Mouse (Mus musculus): ENCODE measurements around the gene Slc25a10. TPM values are rescaled to one million over a fixed set of nuclear protein-coding genes. Genes with fewer than 3 reads are reported as not detected.
"Not testable (repeated sequence)": the region's sequence is repeated elsewhere in the genome, so short reads cannot be mapped to it uniquely, and the experiment has no call there.

Gene Slc25a10
- polyA plus RNA-seq, 1 experiment: 40.6 TPM

DNA sequence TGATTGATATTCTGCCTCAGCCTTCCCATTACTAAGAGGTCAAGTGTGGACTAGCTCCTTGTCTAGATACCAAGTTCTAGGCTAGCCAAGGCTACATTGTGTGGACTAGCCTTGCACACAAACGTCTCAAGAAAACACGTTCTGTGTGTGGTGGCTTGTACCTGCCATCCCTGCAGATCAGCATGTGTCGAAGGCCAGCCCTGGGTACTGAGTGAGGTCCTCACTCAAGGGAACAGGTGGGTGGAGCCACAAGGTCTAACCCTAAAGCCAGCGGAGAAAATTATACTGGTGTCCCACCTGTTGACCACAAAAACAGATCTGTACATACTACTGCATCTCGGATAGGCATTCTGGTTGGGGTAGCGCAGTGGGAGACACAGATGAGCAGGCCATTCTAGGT lies 8.3 kb downstream of the Slc25a10 start:
- no peak for TF ChIP-seq POLR2A (IDR thresholded peaks at IDR 0.05; ENCODE audit: borderline replicate concordance, extremely low read depth, insufficient read depth, insufficient read length, poor library complexity, severe bottlenecking)
- DNase-seq (ENCODE audit: low read depth): no peak

DNA sequence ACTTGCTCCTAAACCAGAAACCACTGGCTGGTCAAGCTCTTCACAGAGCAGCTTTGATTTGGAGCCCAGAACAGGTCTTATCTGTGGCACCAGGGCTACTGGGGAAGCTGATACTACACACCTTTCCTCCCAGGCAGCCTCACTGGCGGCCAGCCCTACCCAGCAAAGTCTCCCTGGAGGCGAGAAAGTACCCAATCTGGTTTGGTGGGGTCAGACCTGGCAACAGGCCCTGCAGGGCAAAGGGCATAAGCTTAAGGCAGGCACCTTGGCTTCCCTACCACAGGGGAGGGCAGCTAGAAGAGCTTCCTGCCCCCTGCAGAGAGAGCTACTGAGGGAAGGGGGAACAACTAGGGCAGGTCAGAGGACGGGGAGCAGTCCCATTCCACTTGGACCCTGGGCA lies 8.7 kb downstream of the Slc25a10 start:
- TF ChIP-seq CTCF (IDR thresholded peaks at IDR 0.05; ENCODE audit: borderline replicate concordance, extremely low read depth, insufficient read depth, insufficient read length) (no peak), POLR2A (IDR thresholded peaks at IDR 0.05; ENCODE audit: borderline replicate concordance, extremely low read depth, insufficient read depth, insufficient read length, poor library complexity, severe bottlenecking) (no peak)
- DNase-seq (ENCODE audit: low read depth): no peak

GRCm38 (mm10) chr11:120501018-120501417 lies 9.4 kb downstream of the Slc25a10 start:
- no peak for TF ChIP-seq POLR2A (IDR thresholded peaks at IDR 0.05; ENCODE audit: borderline replicate concordance, extremely low read depth, insufficient read depth, insufficient read length, poor library complexity, severe bottlenecking)
- no peak for TF ChIP-seq CTCF (IDR thresholded peaks at IDR 0.05; ENCODE audit: borderline replicate concordance, extremely low read depth, insufficient read depth, insufficient read length)
- no peak for DNase-seq (ENCODE audit: low read depth)

DNA sequence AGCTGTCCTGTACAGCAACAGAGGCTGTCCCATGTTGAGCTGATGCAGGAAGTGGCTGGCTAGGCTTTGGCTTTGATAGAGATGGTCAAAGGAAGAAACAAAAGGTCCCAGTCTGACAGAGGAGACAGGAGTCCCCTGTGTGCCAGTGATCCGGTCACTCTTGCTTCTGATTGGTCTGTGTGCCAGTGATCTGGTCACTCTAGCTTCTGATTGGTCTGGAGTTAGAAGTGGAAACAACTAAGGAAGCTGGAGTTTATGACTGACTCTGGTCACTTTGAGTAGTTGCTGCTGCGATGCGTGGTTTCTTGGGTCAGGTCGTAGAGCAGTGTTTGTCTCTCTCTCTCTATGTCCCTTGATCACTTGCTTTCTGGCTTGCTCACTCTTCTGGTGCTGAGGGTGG lies 10.1 kb downstream of the Slc25a10 start:
- no peak for DNase-seq (ENCODE audit: low read depth)
- TF ChIP-seq POLR2A (IDR thresholded peaks at IDR 0.05; ENCODE audit: borderline replicate concordance, extremely low read depth, insufficient read depth, insufficient read length, poor library complexity, severe bottlenecking) (no peak), CTCF (IDR thresholded peaks at IDR 0.05; ENCODE audit: borderline replicate concordance, extremely low read depth, insufficient read depth, insufficient read length) (no peak)

GRCm38 (mm10) chr11:120505661-120506060 lies 14.0 kb downstream of the Slc25a10 start:
- DNase-seq (ENCODE audit: low read depth): no peak
- TF ChIP-seq POLR2A (IDR thresholded peaks at IDR 0.05; ENCODE audit: borderline replicate concordance, extremely low read depth, insufficient read depth, insufficient read length, poor library complexity, severe bottlenecking): no peak
- TF ChIP-seq CTCF (IDR thresholded peaks at IDR 0.05; ENCODE audit: borderline replicate concordance, extremely low read depth, insufficient read depth, insufficient read length): no peak

GRCm38 (mm10) chr11:120506899-120507298 lies 15.3 kb downstream of the Slc25a10 start:
- DNase-seq (ENCODE audit: low read depth): no peak
- no peak for TF ChIP-seq POLR2A (IDR thresholded peaks at IDR 0.05; ENCODE audit: borderline replicate concordance, extremely low read depth, insufficient read depth, insufficient read length, poor library complexity, severe bottlenecking)
- TF ChIP-seq CTCF (IDR thresholded peaks at IDR 0.05; ENCODE audit: borderline replicate concordance, extremely low read depth, insufficient read depth, insufficient read length): peak; percentile 28; the same call in 1 of the 2 replicates

- DNase-seq (ENCODE audit: low read depth): no peak
- TF ChIP-seq POLR2A (IDR thresholded peaks at IDR 0.05; ENCODE audit: borderline replicate concordance, extremely low read depth, insufficient read depth, insufficient read length, poor library complexity, severe bottlenecking): no peak
- TF ChIP-seq CTCF (IDR thresholded peaks at IDR 0.05; ENCODE audit: borderline replicate concordance, extremely low read depth, insufficient read depth, insufficient read length): no peak
Observed at GRCm38 (mm10) chr11:120507611-120508289, 16.1 kb downstream of the Slc25a10 start.

GRCm38 (mm10) chr11:120508290-120508870 lies 16.7 kb downstream of the Slc25a10 start:
- TF ChIP-seq CTCF (IDR thresholded peaks at IDR 0.05; ENCODE audit: borderline replicate concordance, extremely low read depth, insufficient read depth, insufficient read length) (no peak), POLR2A (IDR thresholded peaks at IDR 0.05; ENCODE audit: borderline replicate concordance, extremely low read depth, insufficient read depth, insufficient read length, poor library complexity, severe bottlenecking) (no peak)
- no peak for DNase-seq (ENCODE audit: low read depth)

DNA sequence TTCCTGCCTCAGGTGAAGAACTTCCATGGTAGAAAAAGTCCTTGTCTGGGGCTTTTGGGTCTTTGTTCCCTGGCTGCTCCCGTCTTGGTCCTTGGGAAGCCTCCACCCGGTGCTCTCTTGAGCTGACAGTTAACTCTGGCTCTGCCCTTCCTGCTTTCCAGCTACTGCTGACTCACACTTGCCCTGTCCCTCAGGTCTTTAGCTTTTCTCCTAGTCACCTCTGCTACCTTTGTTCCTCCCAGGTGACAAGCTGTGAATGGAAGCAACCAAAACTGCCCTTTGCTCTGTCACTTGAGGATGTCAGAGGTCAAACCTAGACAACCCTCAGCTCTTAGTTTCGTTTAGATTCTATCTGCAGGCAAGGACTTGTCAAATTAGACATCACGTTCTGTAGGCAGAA lies 18.3 kb downstream of the Slc25a10 start:
- DNase-seq (ENCODE audit: low read depth): no peak
- no peak for TF ChIP-seq CTCF (IDR thresholded peaks at IDR 0.05; ENCODE audit: borderline replicate concordance, extremely low read depth, insufficient read depth, insufficient read length)
- no peak for TF ChIP-seq POLR2A (IDR thresholded peaks at IDR 0.05; ENCODE audit: borderline replicate concordance, extremely low read depth, insufficient read depth, insufficient read length, poor library complexity, severe bottlenecking)

- TF ChIP-seq POLR2A (IDR thresholded peaks at IDR 0.05; ENCODE audit: borderline replicate concordance, extremely low read depth, insufficient read depth, insufficient read length, poor library complexity, severe bottlenecking) (no peak), CTCF (IDR thresholded peaks at IDR 0.05; ENCODE audit: borderline replicate concordance, extremely low read depth, insufficient read depth, insufficient read length) (no peak)
- DNase-seq (ENCODE audit: low read depth): peak; percentile 42
Observed at GRCm38 (mm10) chr11:120510375-120511030, 18.9 kb downstream of the Slc25a10 start.

DNA sequence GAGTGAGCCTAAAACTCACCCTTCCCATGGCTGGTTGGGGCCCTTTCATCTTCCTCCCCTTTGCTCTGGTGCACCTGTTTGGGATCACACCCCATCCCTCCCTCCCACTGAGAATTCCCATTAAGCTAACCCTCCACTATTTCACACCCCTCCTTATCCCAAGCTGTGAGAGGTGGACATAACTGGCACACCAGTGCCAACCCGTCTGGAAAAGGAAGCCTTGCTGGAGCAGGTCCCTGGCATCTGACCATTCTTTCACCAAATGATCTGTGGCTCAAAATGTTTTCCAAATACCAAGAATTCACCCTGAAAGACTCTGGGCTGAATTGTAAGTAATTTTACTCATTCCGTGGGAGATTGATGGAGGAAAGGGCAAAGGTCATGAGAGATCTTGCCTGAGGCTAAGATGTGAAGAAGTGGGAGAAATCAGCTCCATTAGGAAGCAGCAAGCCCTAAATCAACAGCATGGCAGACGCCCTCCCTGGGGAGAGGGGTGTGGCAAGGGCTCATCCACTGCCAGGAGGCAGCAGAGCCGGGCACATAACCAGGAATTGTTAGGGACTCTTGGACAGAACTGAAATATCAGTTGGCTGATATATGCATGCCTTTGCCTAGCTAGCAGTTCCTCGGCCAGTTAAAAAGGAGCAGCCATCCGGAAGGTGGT lies 21.3 kb downstream of the Slc25a10 start:
- TF ChIP-seq CTCF (IDR thresholded peaks at IDR 0.05; ENCODE audit: borderline replicate concordance, extremely low read depth, insufficient read depth, insufficient read length) (no peak), POLR2A (IDR thresholded peaks at IDR 0.05; ENCODE audit: borderline replicate concordance, extremely low read depth, insufficient read depth, insufficient read length, poor library complexity, severe bottlenecking) (no peak)
- peak; percentile 47 for DNase-seq (ENCODE audit: low read depth)

DNA sequence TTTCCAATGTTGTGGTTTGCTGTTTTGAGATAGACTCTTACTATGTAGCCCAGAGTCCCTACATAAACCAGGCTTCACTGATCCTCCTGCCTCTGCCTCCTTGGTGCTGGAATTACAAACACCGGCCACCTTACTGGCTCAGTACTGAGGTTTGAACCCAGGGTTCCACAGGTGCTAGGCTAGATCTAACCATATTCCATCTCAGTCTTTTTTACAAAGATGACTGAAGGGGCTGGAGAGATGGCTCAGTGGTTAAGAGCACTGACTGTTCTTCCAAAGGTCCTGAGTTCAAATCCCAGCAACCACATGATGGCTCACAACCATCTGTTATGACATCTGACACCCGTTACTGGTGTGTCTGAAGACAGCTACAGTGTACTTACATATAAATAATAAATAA lies 22.6 kb downstream of the Slc25a10 start:
- not testable (repeated sequence) for DNase-seq (ENCODE audit: low read depth)
